Mouse (Mus musculus) lung, adult 2 months (tissue): ENCODE measurements around the gene Nppc. TPM values are rescaled to one million over a fixed set of nuclear protein-coding genes. Genes with fewer than 3 reads are reported as not detected.

Experiments used
- DNase-seq: peaks from one replicate; pipeline ENCODE4 v3.0.0; 2022
- H3K4me1 ChIP-seq: fragments of 200-500 bp; 2 replicates; pipeline ENCODE4 v1.6.1; 2011; ENCODE audit warnings: low read length; ENCODE audit not compliant: control insufficient read depth, insufficient read depth
- H3K4me3 ChIP-seq: fragments of 200-500 bp; replicated peaks from 2 replicates; pipeline ENCODE3; 2011; ENCODE audit warnings: low read depth, mild to moderate bottlenecking, control low read depth, low read length; ENCODE audit errors: extremely low read depth
- CTCF ChIP-seq: fragments of 200-500 bp; IDR thresholded peaks from 2 replicates; pipeline ENCODE4 v1.5.1; 2011; ENCODE audit warnings: mild to moderate bottlenecking, low read length, control low read depth; ENCODE audit not compliant: insufficient read depth
- POLR2A ChIP-seq: fragments of 200-500 bp; IDR thresholded peaks from 2 replicates; pipeline ENCODE4 v1.6.1; 2011; ENCODE audit warnings: low read depth, mild to moderate bottlenecking, control low read depth, low read length, borderline replicate concordance; ENCODE audit errors: extremely low read depth
- WGBS: fragments of 180-500 bp; shearing (Covaris S2); methylation state at CpG from one replicate; pipeline ENCODE4 v1.1.7; 2018; 5-methylcytosine and 5-hydroxymethylcytosine counted together
- polyA plus RNA-seq: library from polyadenylated mRNA; depleted of rRNA; stranded (reverse); fragments of >200 nt; gene quantifications from 2 replicates; pipeline ENCODE4 v1.2.3, GENCODE M21; 2012; rRNA removed

The Nppc gene
- polyA plus RNA-seq, 1 experiment, result 0.19 TPM

DNA sequence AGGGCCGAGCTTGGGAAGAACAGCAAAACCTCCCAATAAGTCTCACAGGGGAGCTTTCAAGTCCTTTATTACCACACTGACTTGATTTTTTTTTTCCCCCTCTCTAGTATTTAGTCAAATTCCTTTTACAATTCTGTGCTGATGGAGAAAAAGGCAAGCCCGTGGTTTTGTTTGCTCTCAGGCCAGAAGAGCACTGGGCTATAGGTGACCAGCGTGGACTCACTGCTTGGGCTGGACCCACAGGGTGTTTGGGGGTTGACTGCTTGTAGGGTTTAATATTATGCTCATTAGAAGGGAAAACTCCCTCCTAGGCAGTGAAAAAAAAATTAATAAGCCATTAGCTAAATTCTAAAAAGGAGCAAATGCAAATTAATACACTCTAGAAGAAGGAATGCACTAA is 36.9 kb downstream of the Nppc start:
- DNase-seq, result no peak
- Histone ChIP-seq H3K4me3 (no peak overlapping the region), H3K4me1 (no peaks in the 10 kb centered on the region)
- TF ChIP-seq POLR2A (no peak), CTCF (no peak)
- WGBS, result 66% methylated on average over 3 of the region's 3 CpGs

DNA sequence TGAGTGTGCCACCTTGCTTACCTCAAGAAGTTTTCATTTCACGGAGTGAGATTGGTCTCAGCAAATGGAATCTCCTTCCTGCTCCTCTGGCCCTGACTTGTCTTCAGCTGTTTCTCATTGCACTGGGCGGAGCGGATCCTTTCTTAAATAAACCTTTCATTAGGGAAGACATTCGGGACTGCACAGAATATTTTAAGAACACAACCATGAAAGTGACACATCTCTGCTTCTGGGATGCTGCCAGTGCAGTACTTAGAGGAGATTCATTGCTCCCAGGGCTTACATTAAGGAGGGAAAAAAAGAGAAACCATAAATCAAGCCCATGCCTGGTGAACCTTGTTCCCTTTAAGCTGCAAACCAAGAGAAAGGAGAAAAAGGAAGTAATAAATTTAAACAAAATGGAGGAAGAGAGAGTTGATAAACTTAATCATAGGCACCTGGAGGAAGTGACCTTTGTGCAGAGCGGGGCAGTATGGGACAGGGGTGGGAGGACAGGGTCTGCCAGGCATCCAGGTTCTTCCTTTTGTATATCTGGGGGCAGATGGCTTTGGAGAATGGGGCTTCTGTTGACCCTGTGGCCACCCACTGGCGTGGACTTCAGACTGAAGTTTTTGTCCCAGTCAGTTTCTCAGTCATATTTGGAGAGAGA is 37.5 kb downstream of the Nppc start:
- Histone ChIP-seq H3K4me3 (no peak overlapping the region), H3K4me1 (no peaks in the 10 kb centered on the region)
- TF ChIP-seq POLR2A, result no peak
- no peak for TF ChIP-seq CTCF
- DNase-seq, result no peak
- WGBS, result 51% methylated on average over 6 of the region's 6 CpGs

DNA sequence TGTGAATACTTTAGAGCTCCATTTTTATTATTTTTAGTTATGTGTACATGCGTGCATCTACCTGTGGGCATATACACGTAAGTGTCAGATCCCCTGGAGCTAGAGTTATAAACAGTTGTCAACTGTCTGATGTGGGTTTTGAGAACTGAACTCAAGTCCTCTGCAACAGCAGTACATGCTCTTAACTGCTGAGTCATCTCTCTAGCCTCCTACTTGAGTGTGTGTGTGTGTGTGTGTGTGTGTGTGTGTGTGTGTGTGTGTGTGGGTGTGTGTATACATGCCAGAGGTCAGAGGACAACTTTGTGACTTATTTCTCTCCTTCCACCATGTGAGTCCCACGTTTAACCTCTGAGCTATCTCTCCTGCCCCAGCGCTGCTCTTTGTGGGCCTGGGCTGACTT is 39.8 kb downstream of the Nppc start:
- Histone ChIP-seq H3K4me1 (no peaks in the 10 kb centered on the region), H3K4me3 (no peak overlapping the region)
- TF ChIP-seq POLR2A (no peak), CTCF (no peak)
- DNase-seq, result no peak
- 75% methylated on average over 4 of the region's 4 CpGs for WGBS

DNA sequence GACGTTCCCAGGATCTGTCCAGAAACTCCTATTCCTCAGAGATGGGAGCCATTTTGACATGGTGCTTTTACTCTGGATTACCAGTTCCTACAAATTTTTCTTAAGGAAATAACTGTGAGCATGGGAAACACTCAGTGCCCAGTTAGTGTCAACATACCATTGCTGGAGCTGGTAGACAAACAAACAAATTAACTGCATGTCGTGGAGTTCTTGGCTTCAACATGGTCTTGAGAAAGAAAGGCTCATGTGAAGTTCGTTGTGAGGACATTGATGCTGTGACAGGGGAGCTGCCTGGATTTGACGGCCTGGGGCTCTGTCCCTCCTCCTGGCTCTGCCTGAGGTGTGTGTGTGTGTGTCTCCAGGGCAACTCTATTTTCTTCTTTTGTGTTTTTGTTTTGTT is 40.4 kb downstream of the Nppc start:
- DNase-seq, result no peak
- Histone ChIP-seq H3K4me3 (no peak overlapping the region), H3K4me1 (no peaks in the 10 kb centered on the region)
- no peak for TF ChIP-seq CTCF
- no peak for TF ChIP-seq POLR2A
- WGBS, result 37% methylated on average over 4 of the region's 4 CpGs

DNA sequence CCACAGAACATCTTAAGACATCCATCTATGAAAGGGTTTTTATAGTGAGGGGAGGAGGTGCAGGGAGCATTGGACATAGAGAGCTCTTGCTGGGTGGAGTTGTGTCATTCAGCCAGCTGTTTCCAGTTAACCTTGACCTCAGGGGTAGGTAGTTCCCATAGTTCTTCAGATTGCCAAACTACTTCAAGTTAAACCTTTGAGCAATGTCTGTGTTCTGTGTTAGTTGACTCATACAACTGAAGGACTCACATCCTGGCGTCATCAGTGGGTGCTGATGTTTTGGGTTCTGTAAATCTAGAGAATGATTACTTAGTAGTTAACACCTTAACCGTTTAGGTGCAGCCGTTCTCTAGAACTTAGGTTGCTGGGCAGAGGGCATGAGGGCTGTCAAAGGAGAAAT is 42.1 kb downstream of the Nppc start:
- H3K4me1 ChIP-seq, result peaks cover 2% of the 10 kb centered on the region; the same call in 1 of the 2 replicates
- no peak for TF ChIP-seq POLR2A
- TF ChIP-seq CTCF, result no peak
- H3K4me3 ChIP-seq, result no peak overlapping the region
- WGBS, result 62% methylated on average over 3 of the region's 3 CpGs
- DNase-seq, result no peak

DNA sequence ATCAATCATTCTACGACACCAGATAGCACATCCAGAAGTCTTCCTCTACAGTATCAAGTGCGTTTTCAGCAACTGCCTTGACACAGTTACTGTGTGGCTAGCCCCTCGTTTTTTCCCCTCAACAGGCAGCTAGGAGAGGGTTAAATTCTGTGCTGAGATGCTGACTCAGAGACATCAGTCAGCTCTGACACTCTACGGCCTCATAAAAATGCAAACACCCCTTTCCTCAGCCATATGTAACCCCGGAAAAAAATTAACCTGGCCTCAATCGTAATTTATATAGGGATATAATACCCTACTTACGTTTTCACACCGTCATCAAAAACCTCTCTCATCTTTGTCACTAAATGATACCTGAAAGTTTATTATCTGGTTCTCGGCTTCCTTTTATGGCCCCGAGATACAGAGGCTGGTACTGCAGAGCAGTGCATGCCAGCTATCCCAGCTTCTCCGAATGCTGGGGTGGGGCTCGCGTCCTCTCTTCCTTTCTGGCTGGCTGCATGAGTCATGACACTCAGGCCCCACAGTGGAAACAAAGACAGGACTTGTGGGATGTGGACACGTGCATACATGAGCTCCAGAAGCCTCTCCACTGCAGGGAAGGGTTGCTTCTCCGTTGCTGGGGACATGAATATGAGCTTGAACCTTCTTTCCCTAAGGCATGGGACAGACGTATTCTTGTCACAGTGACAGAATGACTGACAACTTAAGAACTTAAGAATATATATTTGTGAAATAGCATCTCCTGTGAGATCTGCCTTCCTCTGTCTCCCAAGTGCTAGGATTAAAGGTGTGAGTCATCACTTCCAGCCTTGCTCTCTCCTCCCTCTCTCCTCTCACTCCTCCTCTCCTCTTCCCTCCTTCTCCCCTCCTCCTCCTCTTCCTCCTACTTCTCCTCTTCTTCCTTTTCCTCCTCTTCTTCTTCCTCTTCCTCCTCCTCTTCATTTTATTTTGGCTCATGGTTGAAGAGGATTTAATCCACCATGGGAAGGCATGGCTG is 47.1 kb downstream of the Nppc start:
- peaks cover 2% of the 10 kb centered on the region; the same call in 1 of the 2 replicates for H3K4me1 ChIP-seq
- no peak for DNase-seq
- TF ChIP-seq POLR2A (no peak), CTCF (no peak)
- H3K4me3 ChIP-seq, result no peak overlapping the region
- WGBS, result 36% methylated on average over 16 of the region's 16 CpGs

DNA sequence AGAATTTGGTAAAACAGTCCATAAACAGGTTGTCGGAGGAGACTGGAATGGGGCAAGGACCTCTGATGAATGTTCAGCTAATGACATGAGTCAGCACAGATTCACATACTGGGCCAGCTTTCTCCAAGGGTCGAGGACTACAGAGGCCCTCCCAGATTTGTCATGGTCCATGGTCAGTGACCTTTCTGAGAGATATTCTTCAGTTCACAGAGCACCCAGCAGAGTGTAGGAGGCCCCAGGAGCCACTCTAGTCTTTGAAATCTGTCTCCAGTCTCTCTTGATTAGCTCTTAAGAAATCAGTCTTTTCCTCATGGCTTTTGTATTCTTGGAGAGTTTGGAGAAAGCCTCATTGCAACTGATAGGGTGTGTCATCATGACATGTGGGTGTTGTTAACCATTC is 48.1 kb downstream of the Nppc start:
- 78% methylated on average over 2 of the region's 2 CpGs for WGBS
- H3K4me3 ChIP-seq, result no peak overlapping the region
- TF ChIP-seq CTCF (no peak), POLR2A (no peak)
- peaks cover 2% of the 10 kb centered on the region; the same call in 1 of the 2 replicates for H3K4me1 ChIP-seq
- no peak for DNase-seq

DNA sequence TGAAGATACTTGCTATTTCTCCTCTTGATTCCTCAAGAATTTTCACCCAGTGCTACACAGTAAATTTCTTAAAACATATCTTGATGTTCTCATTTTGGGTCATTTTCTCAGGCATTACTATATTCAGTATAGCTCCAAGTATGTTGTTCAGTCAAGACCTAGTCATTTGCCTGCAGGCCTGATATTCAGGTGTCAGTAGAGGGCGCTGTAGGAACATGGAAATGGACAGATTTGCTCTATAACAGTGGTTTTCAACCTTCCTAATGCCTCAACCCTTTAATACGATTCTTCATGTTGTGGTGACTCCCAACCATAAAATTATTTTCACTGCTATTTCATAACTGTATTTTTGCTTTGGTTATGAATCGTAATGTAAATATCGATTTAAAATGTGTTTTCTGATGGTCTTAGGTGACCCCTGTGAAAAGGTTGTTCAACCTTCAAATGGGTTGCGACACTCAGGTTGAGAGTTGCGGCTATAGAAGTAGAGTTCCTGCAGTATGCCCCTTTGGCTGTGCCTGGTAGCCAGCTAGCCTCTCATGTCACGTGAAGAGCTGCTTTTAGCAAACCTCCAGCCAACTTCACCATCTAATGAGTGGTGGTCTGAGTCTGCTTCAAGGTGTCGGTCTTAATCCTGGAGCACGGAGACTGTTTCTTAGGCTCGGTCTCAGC is 51.8 kb downstream of the Nppc start:
- Histone ChIP-seq H3K4me1 (peaks cover 2% of the 10 kb centered on the region; the same call in 1 of the 2 replicates), H3K4me3 (no peak overlapping the region)
- 59% methylated on average over 10 of the region's 10 CpGs for WGBS
- DNase-seq, result peak; percentile 13
- TF ChIP-seq CTCF, result peak; percentile 48; the same call in 1 of the 2 replicates
- no peak for TF ChIP-seq POLR2A

Other genes with a start within 250 kb of the Nppc start
- gene Nmur1, start 244.3 kb downstream of the Nppc start, polyA plus RNA-seq, result 2.9 TPM in 2 replicates
- gene Tex44, start 244.2 kb downstream of the Nppc start, polyA plus RNA-seq, result 0.11 and 0.12 TPM in 2 replicates
- 751 and 980 TPM in 2 replicates for gene Ptma, start 143.8 kb downstream of the Nppc start, polyA plus RNA-seq
- 15.8 and 20.8 TPM in 2 replicates for gene Pde6d, start 87.9 kb downstream of the Nppc start, polyA plus RNA-seq
- gene Cops7b, start 87.7 kb downstream of the Nppc start, polyA plus RNA-seq, result 23.2 and 30.2 TPM in 2 replicates
- 11.5 and 13.8 TPM in 2 replicates for gene Dis3l2, start 33.2 kb upstream of the Nppc start, polyA plus RNA-seq